Mouse (Mus musculus) limb, embryonic 10.5 days (tissue): Measurements from ENCODE around the gene Smtnl2. TPM values are rescaled to one million over a fixed set of nuclear protein-coding genes. Genes with fewer than 3 reads are reported as not detected.
A peak's percentile ranks its signal among the peaks of the same experiment; 100 is the strongest.
"Not testable (repeated sequence)": the region's sequence is repeated elsewhere in the genome, so short reads cannot be mapped to it uniquely, and the experiment has no call there.

Source experiments
- DNase-seq: peaks from one replicate; pipeline ENCODE4 v3.0.0-alpha.2; 2017; ENCODE audit warnings: low spot score
- H3K27ac ChIP-seq: fragments of 300-500 bp; sonication (generic); 2 replicates; pipeline ENCODE4 v1.5.1; 2016; ENCODE audit warnings: mild to moderate bottlenecking
- H3K27me3 ChIP-seq: fragments of 300-500 bp; sonication (generic); 2 replicates; pipeline ENCODE4 v1.6.1; 2016; ENCODE audit warnings: low read depth, mild to moderate bottlenecking; ENCODE audit not compliant: poor library complexity, severe bottlenecking
- H3K36me3 ChIP-seq: fragments of 300-500 bp; sonication (generic); 2 replicates; pipeline ENCODE4 v1.6.1; 2016; ENCODE audit warnings: mild to moderate bottlenecking, moderate library complexity
- H3K4me1 ChIP-seq: fragments of 300-500 bp; sonication (generic); 2 replicates; pipeline ENCODE4 v1.6.1; 2016
- H3K4me3 ChIP-seq: fragments of 300-500 bp; sonication (generic); 2 replicates; pipeline ENCODE4 v1.5.1; 2016; ENCODE audit warnings: mild to moderate bottlenecking, moderate library complexity
- H3K9me3 ChIP-seq: fragments of 300-500 bp; sonication (generic); replicated peaks from 2 replicates; pipeline ENCODE4 v1.6.1; 2016; ENCODE audit warnings: mild to moderate bottlenecking
- WGBS: fragments of 180-500 bp; shearing (Covaris S2); methylation state at CpG from one replicate; pipeline ENCODE4 v1.1.7; 2016; 5-methylcytosine and 5-hydroxymethylcytosine counted together
- polyA plus RNA-seq: library from polyadenylated mRNA; unstranded; fragments of >200 nt; fragmentation: Nextera tagmentation; extraction: Ambion mirVana; gene quantifications from 2 replicates; pipeline ENCODE4 v1.2.1, GENCODE M21; 2016

Smtnl2 gene
- polyA plus RNA-seq, 1 experiment from 2014 or later, result 14.2 TPM

GRCm38 (mm10) chr11:72436756-72437650 is 25.5 kb upstream of the Smtnl2 start:
- no peaks in the 10 kb centered on the region for H3K36me3 ChIP-seq
- no peaks in the 10 kb centered on the region for H3K27me3 ChIP-seq
- H3K4me1 ChIP-seq, result peaks cover 1% of the 10 kb centered on the region
- no peaks in the 10 kb centered on the region for H3K9me3 ChIP-seq
- 88% methylated on average over 16 of the region's 16 CpGs for WGBS
- H3K4me3 ChIP-seq, result no peak overlapping the region
- no peak overlapping the region for H3K27ac ChIP-seq
- DNase-seq, result no peak

- Histone ChIP-seq H3K9me3 (no peaks in the 10 kb centered on the region), H3K36me3 (no peaks in the 10 kb centered on the region), H3K27ac (no peak overlapping the region), H3K27me3 (no peaks in the 10 kb centered on the region), H3K4me3 (no peak overlapping the region), H3K4me1 (no peaks in the 10 kb centered on the region)
- WGBS, result 77% methylated on average over 5 of the region's 5 CpGs
- DNase-seq, result no peak
Measured at GRCm38 (mm10) chr11:72436271-72436670, 24.8 kb upstream of the Smtnl2 start.

- no peak overlapping the region for H3K4me3 ChIP-seq
- H3K36me3 ChIP-seq, result no peaks in the 10 kb centered on the region
- DNase-seq, result no peak
- no peak overlapping the region for H3K27ac ChIP-seq
- H3K4me1 ChIP-seq, result no peaks in the 10 kb centered on the region
- 58% methylated on average over 2 of the region's 2 CpGs for WGBS
- H3K27me3 ChIP-seq, result no peaks in the 10 kb centered on the region
- H3K9me3 ChIP-seq, result no peaks in the 10 kb centered on the region
Measured at GRCm38 (mm10) chr11:72435694-72436045, 24.2 kb upstream of the Smtnl2 start.

- WGBS, result 67% methylated on average over 11 of the region's 11 CpGs
- H3K27ac ChIP-seq, result no peak within 1 kb of the TSS
- no peaks in the 10 kb centered on the region for H3K4me1 ChIP-seq
- no peaks in the 10 kb centered on the region for H3K27me3 ChIP-seq
- H3K9me3 ChIP-seq, result no peaks in the 10 kb centered on the region
- H3K4me3 ChIP-seq, result no peak within 1 kb of the TSS
- no peaks in the 10 kb centered on the region for H3K36me3 ChIP-seq
- DNase-seq, result no peak
Measured at GRCm38 (mm10) chr11:72434963-72435693, 23.6 kb upstream of the Smtnl2 start, which contains the start of gene Ggt6. Ggt6 (plus strand) TSS chr11:72435526.

DNA sequence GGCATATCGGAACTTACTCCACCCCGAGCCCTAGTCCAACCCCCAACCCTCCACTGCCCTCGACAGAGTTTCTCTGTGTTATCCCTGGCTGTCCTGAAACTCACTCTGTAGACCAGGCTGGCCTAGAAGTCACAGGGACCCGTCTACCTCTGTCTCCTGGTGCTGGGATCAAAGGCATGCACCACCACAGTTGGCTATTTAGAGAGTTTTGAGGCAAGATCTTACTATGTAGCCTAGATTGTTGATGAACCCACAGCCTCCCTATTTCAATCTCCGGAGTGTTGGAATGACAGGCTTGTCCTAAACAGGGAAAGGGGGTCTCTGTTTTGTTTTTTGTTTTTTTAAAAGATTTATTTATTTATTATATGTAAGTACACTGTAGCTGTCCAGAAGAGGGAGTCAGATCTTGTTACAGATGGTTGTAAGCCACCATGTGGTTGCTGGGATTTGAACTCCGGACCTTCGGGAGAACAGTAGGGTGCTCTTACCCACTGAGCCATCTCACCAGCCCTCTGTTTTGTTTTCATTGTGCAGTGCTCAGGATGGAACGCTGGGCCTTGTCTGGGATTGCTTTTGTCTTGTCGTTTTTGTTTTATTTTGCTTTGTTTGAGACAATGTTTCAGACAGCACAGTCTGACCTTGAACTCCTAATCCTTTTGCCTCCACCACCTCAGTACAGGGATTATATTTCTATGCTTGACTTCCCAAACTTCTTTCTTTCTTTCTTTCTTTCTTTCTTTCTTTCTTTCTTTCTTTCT is 19.0 kb upstream of the Smtnl2 start:
- not testable (repeated sequence) for DNase-seq
- 66% methylated on average over 9 of the region's 9 CpGs for WGBS

DNA sequence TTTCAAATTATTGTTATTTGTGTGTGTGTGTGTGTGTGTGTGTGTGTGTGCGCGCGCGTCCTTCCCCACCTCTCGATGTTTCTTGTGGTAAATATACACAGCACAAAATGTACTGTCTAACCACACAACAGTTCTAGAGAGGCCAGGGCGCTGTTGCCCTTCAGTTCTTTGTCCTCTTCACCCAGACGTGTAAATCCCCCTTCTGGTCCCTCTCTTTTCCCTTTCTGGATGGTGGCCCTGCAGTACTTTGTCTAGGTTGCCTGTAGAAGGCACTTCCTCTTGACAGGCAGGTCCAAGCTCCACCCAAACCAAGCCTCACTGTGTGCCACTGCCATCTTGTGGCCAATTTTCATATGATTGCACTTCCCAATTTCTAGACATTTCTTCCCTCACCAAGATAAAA is 17.8 kb upstream of the Smtnl2 start:
- WGBS, result 51% methylated on average over 7 of the region's 7 CpGs
- Histone ChIP-seq H3K9me3 (no peaks in the 10 kb centered on the region), H3K27me3 (no peaks in the 10 kb centered on the region), H3K4me3 (0 out of 2 replicates have a peak overlapping the region, but pooled peaks have one; percentile 6), H3K27ac (peak overlapping the region; percentile 61; the same call in 1 of the 2 replicates), H3K4me1 (peaks cover 9% of the 10 kb centered on the region; the same call in 1 of the 2 replicates), H3K36me3 (no peaks in the 10 kb centered on the region)
- peak; percentile 74 for DNase-seq

More for the DNA sequence above, 19.0 kb upstream of the Smtnl2 start:
- not testable (repeated sequence) for H3K4me1 ChIP-seq, H3K27ac ChIP-seq, H3K9me3 ChIP-seq, H3K36me3 ChIP-seq, H3K4me3 ChIP-seq, H3K27me3 ChIP-seq

- H3K27ac ChIP-seq, result peak overlapping the region; percentile 61; the same call in 1 of the 2 replicates
- 9% methylated on average over 5 of the region's 5 CpGs for WGBS
- peaks cover 9% of the 10 kb centered on the region; the same call in 1 of the 2 replicates for H3K4me1 ChIP-seq
- H3K9me3 ChIP-seq, result no peaks in the 10 kb centered on the region
- 0 out of 2 replicates have a peak overlapping the region, but pooled peaks have one; percentile 6 for H3K4me3 ChIP-seq
- DNase-seq, result peak; percentile 74
- H3K27me3 ChIP-seq, result no peaks in the 10 kb centered on the region
- H3K36me3 ChIP-seq, result no peaks in the 10 kb centered on the region
Measured at GRCm38 (mm10) chr11:72428694-72429093, 17.2 kb upstream of the Smtnl2 start.

- peaks cover 9% of the 10 kb centered on the region; the same call in 1 of the 2 replicates for H3K4me1 ChIP-seq
- no peaks in the 10 kb centered on the region for H3K27me3 ChIP-seq
- no peak overlapping the region for H3K27ac ChIP-seq
- no peak for DNase-seq
- H3K9me3 ChIP-seq, result no peaks in the 10 kb centered on the region
- H3K4me3 ChIP-seq, result no peak overlapping the region
- H3K36me3 ChIP-seq, result no peaks in the 10 kb centered on the region
Measured at GRCm38 (mm10) chr11:72426884-72427283, 15.4 kb upstream of the Smtnl2 start.

DNA sequence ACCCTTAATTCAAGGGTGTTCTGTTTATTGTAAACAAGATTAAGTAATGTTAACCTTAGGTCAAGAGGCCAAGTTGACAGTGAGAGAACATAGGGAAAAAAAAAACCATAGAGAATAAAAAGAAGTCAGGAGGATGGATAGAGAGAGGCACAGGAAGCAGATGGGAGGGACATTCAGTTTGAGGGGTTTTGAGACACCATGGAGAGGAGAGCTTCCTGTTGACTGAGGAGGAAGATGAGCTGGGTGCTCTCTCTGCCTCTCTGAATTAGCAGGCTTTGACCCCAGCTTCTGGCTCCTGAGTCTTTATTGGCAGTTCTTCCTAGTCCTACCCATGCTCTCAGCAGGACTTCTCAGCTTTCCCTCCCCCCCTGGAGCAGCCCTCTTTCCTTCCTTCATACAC is 13.7 kb upstream of the Smtnl2 start:
- Histone ChIP-seq H3K4me1 (peaks cover 9% of the 10 kb centered on the region; the same call in 1 of the 2 replicates), H3K9me3 (no peaks in the 10 kb centered on the region), H3K4me3 (no peak overlapping the region), H3K36me3 (no peaks in the 10 kb centered on the region), H3K27me3 (no peaks in the 10 kb centered on the region), H3K27ac (no peak overlapping the region)
- DNase-seq, result no peak

- DNase-seq, result no peak
- H3K27ac ChIP-seq, result no peak overlapping the region
- 89% methylated on average over 4 of the region's 4 CpGs for whole genome bisulfite sequencing
- no peaks in the 10 kb centered on the region for H3K9me3 ChIP-seq
- peaks cover 9% of the 10 kb centered on the region; the same call in 1 of the 2 replicates for H3K4me1 ChIP-seq
- H3K4me3 ChIP-seq, result no peak overlapping the region
- no peaks in the 10 kb centered on the region for H3K27me3 ChIP-seq
- H3K36me3 ChIP-seq, result no peaks in the 10 kb centered on the region
Measured at GRCm38 (mm10) chr11:72423686-72424085, 12.2 kb upstream of the Smtnl2 start.

DNA sequence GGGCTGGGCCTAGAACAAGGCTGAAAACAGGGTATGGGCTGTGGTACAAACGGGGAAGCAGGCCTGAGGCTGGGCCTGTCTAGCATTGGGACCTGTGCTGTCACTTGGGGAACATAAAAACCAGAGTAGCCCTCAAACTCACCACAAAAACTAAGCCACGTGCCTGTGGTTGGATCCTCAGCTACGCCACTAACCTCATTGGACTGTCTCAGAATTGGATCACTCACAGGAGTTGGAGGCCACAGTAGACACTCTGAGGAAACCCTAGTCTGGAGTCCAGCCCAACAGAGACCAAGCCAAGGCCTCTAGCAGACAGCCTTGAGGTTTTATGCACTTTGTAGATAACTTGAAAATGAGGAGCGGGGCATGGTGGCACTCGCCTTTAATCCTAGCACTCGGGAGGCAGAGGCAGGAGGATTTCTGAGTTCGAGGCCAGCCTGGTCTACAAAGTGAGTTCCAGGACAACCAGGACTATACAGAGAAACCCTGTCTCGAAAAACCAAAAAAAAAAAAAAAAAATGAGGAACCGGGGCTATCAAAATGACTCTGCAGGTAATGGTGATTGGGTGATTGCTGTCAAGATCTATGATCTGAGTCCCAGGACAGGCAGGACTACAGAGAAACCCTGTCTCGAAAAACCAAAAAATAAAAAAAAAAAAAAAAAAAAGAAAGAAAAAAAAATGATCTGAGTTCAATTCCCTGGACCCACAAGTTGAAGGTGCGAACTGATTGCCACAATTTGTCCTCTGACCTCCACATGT is 10.2 kb upstream of the Smtnl2 start:
- 91% methylated on average over 11 of the region's 11 CpGs for WGBS
- Histone ChIP-seq H3K4me1 (peaks cover 25% of the 10 kb centered on the region), H3K36me3 (no peaks in the 10 kb centered on the region), H3K9me3 (no peaks in the 10 kb centered on the region), H3K27me3 (no peaks in the 10 kb centered on the region), H3K27ac (no peak overlapping the region), H3K4me3 (no peak overlapping the region)
- no peak for DNase-seq

- Histone ChIP-seq H3K4me3 (no peak overlapping the region), H3K36me3 (no peaks in the 10 kb centered on the region), H3K9me3 (no peaks in the 10 kb centered on the region), H3K4me1 (peaks cover 20% of the 10 kb centered on the region), H3K27ac (no peak overlapping the region), H3K27me3 (no peaks in the 10 kb centered on the region)
- DNase-seq, result no peak
- 85% methylated on average over 6 of the region's 6 CpGs for WGBS
Measured at GRCm38 (mm10) chr11:72420460-72421122, 9.1 kb upstream of the Smtnl2 start.
